Mouse (Mus musculus) cerebellum, adult 11 months (tissue): ENCODE measurements at regions not wholly inside any gene's neighbourhood (a gene's known extent, or its start where the extent isn't known, plus 50 kb on each side); places are given as distances from the start of the nearest gene placed in this dataset.

Experiments used
- DNase-seq: peaks from one replicate; pipeline ENCODE4 v3.0.0; 2022

GRCm38 (mm10) chr14:24731872-24732525, 245.1 kb downstream of the Rps24 start:
- no peak for DNase-seq

- DNase-seq = no peak
These were observed 246.4 kb downstream of the Rps24 start for GRCm38 (mm10) chr14:24733326-24733725.

- no peak for DNase-seq
These were observed 251.9 kb downstream of the Rps24 start for GRCm38 (mm10) chr14:24738869-24739268.

GRCm38 (mm10) chr14:24744451-24744850, 257.5 kb downstream of the Rps24 start:
- no peak for DNase-seq

GRCm38 (mm10) chr14:24745730-24746129, 258.8 kb downstream of the Rps24 start:
- DNase-seq = no peak

GRCm38 (mm10) chr14:24747471-24747795, 260.5 kb downstream of the Rps24 start:
- no peak for DNase-seq

- DNase-seq = no peak
These were observed 261.0 kb downstream of the Rps24 start for GRCm38 (mm10) chr14:24747796-24748496.

GRCm38 (mm10) chr14:24748497-24748862, 261.6 kb downstream of the Rps24 start:
- no peak for DNase-seq

GRCm38 (mm10) chr14:24749313-24749712, 262.4 kb downstream of the Rps24 start:
- no peak for DNase-seq

GRCm38 (mm10) chr14:24751227-24751626, 264.3 kb downstream of the Rps24 start:
- DNase-seq = no peak

- no peak for DNase-seq
These were observed 267.8 kb downstream of the Rps24 start for GRCm38 (mm10) chr14:24754753-24755152.

- DNase-seq = no peak
These were observed 268.6 kb downstream of the Rps24 start for GRCm38 (mm10) chr14:24755426-24756117.

- DNase-seq = no peak
These were observed 270.4 kb downstream of the Rps24 start for GRCm38 (mm10) chr14:24757302-24757701.

- no peak for DNase-seq
These were observed 270.9 kb downstream of the Rps24 start for GRCm38 (mm10) chr14:24757843-24758242.

GRCm38 (mm10) chr14:24760926-24761325, 274.0 kb downstream of the Rps24 start:
- no peak for DNase-seq

- no peak for DNase-seq
These were observed 275.7 kb downstream of the Rps24 start for GRCm38 (mm10) chr14:24762468-24763274.

- no peak for DNase-seq
These were observed 276.4 kb downstream of the Rps24 start for GRCm38 (mm10) chr14:24763275-24763812.

GRCm38 (mm10) chr14:24763845-24764244, 276.9 kb downstream of the Rps24 start:
- no peak for DNase-seq

- DNase-seq = no peak
These were observed 279.3 kb downstream of the Rps24 start for GRCm38 (mm10) chr14:24766260-24766659.

- DNase-seq = no peak
These were observed 279.8 kb downstream of the Rps24 start for GRCm38 (mm10) chr14:24766690-24767089.

GRCm38 (mm10) chr14:24767316-24767715, 280.4 kb downstream of the Rps24 start:
- no peak for DNase-seq

- DNase-seq = no peak
These were observed 281.0 kb downstream of the Rps24 start for GRCm38 (mm10) chr14:24767964-24768363.

- DNase-seq = no peak
These were observed 282.5 kb downstream of the Rps24 start for GRCm38 (mm10) chr14:24769451-24769850.
